Mouse (Mus musculus) bone marrow macrophage, adult 2 months (primary cell): ENCODE measurements around the gene Ttc23l.

Experiments
- CTCF ChIP-seq: IDR thresholded peaks from 2 replicates; pipeline ENCODE4 v1.5.1; 2012; ENCODE audit warnings: low read depth, mild to moderate bottlenecking, low read length, moderate library complexity
- POLR2A ChIP-seq: IDR thresholded peaks from 2 replicates; pipeline ENCODE4 v1.6.1; 2012; ENCODE audit warnings: mild to moderate bottlenecking, low read depth, low read length, borderline replicate concordance

DNA sequence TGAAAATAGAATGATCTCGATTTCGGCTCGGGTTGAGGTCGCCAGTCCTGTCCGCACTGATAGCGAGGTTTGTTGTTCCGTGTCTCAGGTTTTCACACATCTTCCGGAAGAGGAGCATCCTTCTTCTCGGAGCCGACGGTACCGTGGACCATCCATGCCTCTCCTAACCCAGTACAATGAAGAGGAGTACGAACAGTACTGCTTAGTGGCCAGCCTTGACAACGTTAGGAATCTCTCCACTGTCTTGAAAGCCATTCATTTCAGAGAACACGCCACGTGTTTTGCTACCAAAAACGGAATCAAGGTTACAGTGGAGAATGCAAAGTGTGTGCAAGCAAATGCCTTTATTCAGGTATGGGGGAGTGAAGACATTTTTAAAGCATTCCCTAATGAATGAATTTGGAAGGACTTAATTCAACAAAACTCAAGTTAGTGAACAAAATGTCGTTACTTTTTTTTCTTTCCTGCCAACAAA lies 72.1 kb downstream of the Ttc23l start:
- no peak for TF ChIP-seq POLR2A
- no peak for TF ChIP-seq CTCF
